Mouse (Mus musculus) c-Kit-positive CD71-negative TER-119-negative erythroid progenitor cells, embryonic 14.5 days (primary cell): ENCODE measurements around the gene Sirt6.
"Not testable (repeated sequence)": the region's sequence is repeated elsewhere in the genome, so short reads cannot be mapped to it uniquely, and the experiment has no call there.

Source experiments
- DNase-seq: peaks from one replicate; pipeline ENCODE4 v3.0.0-alpha.2; 2013; ENCODE audit warnings: low read depth

Gene Sirt6

DNA sequence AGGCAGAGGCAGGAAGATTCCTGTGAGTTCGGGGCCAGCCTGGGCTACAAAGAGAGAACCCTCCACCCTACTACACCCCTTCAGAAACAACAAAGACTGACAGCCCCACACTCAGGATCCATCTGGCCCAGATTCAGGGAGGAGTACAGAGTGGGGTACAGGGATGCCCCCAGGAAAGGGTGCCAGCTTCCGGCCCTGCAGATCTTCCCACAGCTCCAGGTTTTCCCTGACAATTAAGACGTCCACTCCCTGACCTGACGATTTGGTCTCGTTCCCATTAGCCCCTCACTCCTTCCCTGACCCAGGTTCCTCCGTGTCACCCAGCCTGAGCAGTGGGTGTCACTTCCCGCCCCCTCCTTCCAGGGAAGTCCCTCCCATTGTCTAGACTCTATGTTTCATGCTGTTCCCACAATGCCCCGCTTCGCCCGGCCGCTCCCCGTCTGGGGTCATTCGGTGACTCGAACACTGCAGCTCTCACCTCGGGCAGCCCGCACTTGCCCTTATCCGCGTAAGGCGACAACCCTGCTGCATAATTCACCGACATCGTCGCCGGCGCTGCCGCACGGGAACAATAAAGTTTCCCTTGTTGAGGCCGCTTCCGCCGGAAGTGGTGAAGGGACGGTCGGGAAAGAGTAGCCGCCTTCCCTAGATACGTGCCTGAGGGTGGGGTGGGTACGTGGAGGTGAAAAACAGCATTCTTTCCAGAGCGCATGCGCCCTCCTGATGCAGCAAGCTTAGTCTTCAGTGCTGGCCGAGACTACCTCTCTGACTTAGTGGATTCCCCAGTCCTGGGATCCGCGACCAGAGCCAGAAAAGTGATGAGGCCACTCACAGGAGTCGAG is at the start of gene Sirt6:
Sirt6 (minus strand) TSS at position 804 of the 842 bp plus-strand sequence.
- peak; percentile 89 for DNase-seq

DNA sequence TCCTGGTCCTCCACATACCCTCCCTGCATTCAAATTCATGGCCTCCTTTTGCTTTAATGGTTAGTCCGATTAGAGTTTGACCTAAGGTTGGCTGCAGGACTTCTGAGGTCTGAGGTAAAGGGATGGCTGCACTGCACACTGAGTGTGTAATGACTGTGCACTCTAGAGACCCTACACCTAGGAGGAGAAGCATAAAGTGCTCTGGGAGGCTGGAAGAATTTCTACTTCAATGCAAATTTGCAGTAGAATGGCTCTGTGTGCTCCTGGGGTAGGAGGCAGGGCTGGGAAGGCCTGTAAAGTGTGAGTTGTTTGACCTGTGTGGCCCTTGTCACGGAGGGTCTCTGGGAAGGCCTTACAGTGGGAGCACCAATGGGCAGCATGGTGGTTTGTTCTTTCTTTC is 28.6 kb upstream of the Sirt6 start:
- no peak for DNase-seq

DNA sequence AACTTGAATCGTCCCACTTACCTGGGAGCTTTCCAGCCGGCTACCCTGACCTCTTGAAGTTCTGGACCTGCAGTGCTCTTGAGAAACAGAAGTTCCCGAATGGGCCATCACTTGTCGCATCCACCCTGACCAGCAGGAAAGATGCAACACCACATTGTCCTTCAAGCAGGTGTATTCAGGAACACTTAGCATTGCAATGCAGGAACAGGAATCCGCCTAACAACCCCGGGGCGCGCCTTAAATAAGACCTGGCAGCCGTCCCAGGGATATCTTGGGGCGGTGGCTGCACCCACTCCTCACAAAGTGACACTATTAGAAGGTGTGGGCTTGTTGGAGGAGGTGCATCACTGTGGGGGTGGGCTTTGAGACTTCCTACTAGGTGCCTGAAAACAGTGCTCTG is 27.6 kb upstream of the Sirt6 start:
- no peak for DNase-seq

DNA sequence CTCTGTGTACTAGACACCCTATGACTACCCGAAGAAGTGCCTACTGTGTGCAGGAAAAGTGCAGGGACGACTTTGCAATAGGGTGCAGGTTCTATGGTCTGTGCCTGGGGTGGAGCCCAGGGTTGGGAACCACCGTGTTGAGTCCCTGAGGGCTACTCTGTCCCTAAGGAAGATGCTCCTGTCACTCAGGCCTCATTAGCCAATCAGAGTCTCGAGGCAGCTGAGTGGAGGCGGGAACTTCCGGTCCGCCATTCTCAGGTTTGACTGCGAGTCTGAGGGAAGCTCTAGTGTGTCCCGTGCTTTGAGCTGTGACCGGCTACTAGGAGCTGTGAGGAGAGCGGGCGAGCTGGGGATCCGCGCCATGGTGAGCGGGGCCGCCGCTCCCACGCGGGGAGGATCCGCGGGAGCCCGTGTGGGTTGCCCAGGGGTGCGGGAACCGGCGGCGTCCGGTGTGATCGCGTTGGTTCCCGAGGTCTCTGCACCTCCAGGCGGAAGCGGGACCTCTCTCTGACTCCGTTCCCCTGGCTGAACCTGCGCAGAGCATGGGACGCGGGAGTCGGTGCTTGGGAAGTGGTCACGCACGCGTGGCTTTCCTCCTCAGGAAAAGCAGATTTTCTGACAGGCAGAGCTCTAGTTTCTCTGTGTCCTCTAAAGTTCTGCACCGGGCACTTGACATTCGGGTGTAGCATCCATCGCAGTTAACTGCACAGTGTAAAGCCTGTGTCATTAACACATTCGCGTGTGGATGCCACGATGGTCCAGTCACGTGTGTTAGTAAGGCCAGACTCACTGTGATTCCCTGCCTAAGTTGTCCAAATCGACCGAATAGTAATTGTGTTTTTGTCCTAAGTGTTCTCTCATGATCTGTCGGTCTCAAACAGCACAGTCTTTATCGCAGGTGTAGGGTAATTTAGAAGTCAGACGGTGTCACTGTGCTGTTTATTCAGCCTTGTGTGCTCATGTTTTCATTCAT is 21.5 kb upstream of the Sirt6 start, which contains the start of gene Gm10778:
Gm10778 (plus strand) TSS at position 257 of the 973 bp plus-strand sequence.
- peak; percentile 88 for DNase-seq

DNA sequence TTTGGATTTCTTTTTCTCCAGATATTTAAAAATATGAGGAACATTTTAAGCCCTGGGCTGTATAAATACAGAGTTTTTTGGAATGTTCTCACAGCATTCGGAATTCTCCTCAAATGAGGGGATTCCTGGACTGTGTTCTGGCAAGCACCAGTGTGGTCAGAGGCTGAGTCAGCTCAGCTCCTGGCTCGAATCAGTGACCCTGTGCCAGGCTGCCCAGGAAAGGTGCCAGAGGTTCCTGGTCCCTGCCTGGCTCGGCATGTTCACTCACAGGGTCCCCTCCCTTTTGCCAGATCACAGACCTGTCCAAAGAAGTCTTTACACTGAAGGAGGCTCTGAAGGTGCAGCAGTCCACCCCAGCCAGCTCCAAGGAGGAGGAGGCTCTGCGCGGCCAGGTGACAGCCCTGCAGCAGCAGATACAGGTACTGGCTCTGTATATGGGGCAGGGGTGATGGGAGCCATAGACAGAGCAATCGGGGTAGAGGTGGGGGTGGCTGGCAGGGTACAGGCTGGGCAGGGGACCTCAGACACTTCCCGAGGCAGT is 18.5 kb upstream of the Sirt6 start:
- no peak for DNase-seq

DNA sequence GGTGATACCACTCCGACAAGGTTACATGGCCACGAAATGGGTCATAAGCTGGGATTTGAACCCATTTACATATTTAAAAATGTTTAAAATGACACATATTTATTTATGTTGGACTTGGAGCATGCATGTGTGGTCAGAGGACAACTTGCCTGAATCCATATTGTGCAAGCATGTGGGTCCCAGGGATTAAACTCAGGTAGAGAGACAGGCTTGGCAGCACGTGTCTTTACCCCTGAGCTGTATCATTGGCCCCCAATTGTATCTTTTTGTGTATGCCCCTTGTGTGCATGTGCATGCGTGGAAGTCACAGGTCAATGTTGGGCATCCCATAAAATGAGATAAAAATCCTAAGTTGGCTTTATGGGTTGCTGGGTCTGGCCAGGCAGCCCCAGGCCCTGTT is 17.8 kb upstream of the Sirt6 start:
- no peak for DNase-seq

DNA sequence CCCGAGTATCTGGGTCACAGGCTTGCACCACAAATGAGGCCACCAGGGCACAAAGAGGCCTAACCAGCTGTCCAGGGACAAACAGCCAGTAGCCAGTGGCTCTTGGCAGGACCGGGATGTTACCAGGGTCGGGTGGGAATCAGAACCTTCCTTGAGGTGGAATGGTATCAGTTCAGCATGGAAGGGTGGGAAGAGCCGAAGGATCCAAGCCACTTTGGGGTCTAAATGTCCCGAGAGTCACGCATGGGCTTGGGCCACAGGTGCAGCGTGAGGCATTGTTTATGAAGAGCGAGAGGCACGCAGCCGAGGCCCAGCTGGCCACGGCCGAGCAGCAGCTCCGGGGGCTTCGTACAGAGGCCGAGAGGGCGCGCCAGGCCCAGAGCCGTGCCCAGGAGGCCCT is 17.1 kb upstream of the Sirt6 start:
- DNase-seq = no peak

DNA sequence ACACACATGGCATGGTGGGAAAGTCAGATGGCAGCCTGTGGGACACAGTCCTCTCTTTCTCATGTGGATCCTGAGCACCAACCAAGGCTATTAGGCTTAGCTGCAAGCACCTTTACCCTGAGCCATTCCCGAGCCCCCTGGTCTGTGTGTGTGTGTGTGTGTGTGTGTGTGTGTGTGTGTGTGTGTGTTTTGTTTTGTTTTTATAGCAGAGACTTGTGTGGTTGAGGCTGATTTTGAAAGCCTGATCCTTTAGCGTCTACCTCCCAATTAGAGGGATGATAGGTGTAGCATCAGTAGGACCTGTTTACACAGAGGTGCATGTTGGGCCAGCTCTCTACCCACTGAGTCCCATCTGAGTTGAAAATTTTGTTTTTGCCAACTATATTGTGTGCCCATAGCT is 16.6 kb upstream of the Sirt6 start:
- DNase-seq = no peak

DNA sequence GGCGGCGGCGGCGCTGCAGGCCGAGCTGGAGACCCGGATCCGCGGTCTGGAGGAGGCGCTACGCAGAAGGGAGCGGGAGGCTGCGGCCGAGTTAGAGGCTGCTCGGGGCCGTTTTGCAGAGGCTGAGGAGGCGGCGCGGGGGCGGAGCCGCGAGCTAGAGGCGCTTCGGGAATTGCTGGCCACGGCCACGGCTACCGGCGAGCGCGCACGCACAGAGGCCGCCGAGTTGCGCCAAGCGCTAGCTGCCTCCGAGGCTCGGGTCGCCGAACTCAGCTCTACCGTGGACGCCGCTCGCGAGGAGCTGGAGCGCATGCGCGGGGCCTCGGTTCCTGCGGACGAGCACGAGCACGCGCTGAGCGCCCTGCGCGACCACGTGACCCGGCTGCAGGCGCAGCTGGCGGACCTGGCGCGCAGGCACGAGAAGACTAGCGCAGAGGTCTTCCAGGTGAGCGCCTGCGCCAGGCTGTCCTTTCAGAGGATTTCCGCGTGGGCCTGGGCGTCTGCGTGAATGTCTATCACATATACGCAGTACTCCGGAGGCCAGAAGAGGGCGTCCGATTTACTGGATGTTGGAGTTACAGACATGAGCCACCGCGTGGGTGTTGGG is 16.0 kb upstream of the Sirt6 start:
- DNase-seq = peak; percentile 84

DNA sequence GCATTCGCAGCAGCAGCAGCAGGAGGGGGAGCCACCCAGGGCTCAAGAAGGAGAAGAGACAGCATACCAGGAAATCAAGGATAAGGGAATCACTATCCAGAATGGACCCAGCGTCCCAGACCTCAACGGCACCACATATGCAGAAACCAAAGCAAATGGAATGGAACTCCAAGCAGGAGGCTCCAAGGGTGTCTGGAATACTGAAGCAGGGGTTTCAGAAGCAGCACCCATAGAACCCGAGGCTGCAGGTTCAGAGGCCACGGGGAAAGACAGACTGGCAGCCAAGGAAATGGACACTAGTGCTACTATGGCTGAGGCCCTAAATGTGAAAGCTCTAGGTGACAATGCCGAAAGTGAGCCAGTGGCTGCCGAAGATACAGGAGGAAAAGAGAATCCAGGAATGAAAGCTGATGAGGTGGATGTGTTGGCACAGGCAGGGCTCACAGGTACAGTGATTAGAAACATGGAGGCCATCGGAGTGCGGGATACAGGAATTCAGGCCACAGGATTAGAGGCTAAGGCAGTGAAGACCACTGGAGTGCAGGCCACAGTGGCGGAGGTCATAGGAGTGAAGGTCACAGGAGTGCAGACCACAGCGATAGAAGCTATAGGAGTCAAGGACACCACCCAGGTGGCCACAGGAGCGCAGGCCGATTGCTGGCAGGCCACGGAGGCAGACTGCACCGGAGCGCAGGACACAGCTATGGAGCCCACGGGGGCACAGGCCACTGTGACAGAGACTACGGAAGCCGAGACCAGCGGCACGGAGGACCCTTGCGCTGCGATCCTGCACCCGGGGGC is 15.3 kb upstream of the Sirt6 start:
- no peak for DNase-seq

DNA sequence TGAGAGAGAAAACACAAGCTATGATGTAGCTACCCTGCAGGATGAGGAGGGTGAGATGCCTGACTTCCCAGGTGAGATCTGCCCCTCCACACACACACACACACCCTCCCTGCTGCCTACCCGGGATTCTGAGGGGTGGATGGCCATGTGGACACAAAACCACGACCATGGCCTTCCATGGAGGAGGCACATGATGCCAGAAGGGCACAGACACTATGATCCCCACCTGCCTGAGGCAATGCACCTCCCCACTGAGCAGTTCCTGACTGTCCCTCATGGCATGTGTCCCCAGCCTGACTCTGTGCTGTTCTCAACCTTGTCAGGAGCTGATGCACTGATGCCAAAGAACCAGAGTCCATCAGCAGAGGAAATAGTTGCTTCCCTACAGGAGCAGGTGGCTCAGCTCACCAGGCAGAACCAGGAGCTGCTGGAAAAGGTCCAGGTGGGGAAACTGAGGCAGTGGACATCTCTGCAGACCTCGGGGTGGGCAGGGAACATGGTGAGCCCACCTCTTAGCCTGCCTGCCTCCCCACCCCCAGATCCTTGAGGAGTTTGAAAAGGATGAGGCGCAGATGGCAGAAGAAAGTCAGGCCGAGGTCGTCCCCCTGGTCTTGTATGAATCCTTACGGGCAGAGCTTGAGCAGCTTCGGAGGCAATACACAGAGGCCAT is 14.5 kb upstream of the Sirt6 start:
- no peak for DNase-seq

DNA sequence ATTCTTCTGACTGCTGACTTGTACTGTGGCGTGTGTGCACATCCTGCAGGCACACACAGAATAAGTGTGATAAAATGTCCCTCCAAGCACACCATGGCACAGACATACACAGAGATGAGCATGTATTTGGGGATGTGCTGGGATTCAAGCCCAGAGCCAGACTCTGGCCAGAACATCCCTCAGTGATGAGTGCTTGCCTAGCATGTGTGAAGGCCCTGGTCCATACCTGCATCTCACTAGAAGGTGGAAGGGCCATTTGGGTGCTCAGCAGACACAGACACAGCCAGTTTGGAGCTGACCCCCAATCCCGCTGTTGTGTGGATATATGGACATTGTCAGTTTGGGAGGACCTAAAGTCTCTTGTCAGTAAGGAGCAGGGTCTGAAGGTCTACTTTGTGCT is 14.0 kb upstream of the Sirt6 start:
- no peak for DNase-seq

DNA sequence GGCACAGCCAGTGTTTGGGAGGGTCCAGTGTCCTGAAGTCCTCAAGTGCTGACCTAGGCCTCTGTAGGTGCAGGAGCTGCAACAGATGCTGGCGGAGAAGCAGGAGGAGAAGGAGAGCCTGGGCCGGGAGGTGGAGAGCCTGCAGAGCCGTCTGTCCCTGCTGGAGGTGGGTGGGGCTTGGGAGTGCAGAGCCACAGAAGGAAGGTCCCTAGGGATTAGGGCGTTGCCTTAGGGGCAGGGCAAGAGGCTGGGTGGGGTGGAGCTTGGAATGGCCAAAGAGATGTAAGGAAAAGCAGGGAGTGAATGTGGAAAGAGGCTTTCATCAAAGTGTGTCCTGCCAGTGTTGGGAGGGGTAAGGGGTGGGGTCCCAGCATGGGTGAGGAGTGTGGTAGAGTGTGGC is 13.2 kb upstream of the Sirt6 start:
- DNase-seq = not testable (repeated sequence)

DNA sequence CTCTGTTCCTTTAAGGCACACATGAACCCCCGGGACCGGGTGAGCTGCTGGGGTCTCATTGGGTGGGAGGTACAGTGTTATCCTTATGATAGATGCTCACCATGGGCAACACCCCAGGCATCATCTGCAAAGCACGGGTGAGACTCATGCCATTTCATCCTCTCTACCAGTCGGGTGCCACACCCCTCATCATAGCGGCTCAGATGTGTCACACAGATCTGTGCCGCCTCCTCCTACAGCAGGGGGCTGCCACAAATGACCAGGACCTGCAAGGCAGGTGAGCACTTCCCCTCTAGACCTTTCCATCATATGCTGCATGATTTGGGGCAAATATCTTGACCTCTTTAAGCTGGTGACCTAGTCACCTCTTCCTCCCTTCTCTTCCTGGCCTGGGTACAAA is 10.5 kb upstream of the Sirt6 start:
- DNase-seq = no peak

DNA sequence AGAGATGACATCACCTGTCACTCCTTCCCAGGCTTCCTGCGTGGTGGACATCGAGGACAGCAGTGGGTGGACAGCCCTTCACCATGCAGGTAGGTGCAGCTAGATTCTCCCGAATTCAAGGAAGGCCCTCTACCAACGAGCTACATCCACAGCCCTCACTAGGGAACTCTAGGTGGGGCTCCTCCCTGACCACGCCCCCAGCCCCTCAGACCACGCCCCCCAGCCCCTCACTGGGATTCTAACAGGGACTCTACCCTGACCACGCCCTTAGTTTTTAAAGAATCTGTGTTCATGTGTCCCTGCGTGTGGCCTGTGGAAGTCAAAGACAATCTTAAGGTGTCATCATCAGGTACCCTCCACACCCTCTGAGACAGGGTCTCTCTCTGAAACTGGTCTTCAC is 8.7 kb upstream of the Sirt6 start:
- DNase-seq = no peak

DNA sequence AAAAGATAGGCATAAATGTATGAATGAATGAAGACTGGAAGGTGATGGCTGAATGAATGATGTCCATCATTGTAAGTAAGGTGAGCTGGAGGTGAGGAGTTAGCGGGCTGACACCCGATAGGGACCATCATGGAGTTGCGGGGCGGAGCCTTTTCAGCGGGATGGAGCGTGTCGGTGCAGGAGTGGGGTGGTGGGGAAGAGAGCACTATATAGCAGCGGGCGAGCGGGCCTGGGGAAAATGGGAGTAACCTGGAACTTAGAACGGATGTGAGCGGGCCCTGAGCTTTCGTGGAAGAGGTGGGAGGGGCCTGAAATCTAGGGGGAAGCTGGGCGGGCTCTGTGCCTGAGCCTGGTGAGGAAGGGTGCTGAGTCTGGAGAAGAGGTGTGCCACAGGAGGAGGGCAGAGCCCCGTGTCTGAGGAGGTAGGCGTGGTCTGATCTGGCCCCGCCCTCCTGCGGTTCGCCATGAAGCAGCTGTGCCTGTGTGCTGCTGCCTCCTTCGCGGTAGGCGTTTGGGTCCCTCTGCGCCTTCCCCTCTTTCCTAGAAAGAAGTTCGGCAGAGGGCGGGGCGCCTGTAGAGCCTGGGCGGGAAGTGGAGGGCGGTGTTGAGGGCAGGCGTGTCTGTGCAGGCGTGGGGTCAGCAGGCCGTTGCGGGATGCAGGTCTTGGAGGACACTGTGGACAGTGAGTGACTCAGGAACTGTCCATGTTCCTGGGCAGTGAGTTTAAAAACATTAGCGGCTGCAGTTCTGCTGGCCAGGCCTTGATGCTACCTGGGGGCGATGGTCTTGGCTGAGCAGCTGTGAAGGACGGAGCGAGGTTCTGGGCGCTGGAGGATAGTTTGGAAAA is 5.9 kb upstream of the Sirt6 start:
- peak; percentile 90 for DNase-seq

DNA sequence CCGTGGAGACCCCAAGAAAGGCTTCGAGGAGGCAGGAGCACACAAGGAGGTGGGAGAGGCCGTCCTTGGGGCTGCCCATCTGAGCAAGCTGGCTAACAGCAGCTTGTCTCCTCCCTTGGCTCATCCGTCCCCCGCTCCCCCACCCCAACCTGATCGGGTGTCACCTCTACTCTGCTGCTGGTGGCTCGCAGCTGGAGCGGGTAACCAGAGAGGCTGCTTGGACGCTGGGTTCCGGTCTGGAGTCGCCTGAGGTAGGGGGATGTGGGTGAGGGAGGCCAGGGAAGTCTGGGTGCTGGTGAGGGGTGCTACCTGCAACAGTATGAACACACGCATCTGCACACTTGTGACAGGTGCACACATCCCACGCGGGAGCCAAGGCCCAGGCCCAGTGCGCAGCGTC is 793 bp upstream of the Sirt6 start, which contains the start of gene Ankrd24:
Ankrd24 (plus strand) TSS at position 151 of the 400 bp plus-strand sequence.
- no peak for DNase-seq

DNA sequence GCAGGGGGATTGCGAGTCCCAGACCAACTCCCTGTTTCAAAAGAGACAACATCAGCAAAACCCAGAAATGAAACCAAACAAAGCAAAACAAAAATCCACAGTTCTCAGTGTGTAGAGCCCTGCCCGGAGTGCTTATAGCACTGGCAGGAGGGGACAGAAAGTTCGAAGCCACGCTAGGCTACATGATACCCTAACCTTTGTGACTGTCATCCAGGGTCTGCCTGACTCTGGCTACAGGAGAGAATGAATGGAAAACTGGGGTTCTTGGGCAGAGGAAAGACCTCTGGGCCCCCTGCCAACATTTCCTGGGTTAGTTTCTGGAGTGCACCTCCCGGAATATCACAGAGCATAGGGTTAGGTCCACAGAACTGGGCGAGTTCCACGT is 231 bp upstream of the Sirt6 start:
- no peak for DNase-seq

DNA sequence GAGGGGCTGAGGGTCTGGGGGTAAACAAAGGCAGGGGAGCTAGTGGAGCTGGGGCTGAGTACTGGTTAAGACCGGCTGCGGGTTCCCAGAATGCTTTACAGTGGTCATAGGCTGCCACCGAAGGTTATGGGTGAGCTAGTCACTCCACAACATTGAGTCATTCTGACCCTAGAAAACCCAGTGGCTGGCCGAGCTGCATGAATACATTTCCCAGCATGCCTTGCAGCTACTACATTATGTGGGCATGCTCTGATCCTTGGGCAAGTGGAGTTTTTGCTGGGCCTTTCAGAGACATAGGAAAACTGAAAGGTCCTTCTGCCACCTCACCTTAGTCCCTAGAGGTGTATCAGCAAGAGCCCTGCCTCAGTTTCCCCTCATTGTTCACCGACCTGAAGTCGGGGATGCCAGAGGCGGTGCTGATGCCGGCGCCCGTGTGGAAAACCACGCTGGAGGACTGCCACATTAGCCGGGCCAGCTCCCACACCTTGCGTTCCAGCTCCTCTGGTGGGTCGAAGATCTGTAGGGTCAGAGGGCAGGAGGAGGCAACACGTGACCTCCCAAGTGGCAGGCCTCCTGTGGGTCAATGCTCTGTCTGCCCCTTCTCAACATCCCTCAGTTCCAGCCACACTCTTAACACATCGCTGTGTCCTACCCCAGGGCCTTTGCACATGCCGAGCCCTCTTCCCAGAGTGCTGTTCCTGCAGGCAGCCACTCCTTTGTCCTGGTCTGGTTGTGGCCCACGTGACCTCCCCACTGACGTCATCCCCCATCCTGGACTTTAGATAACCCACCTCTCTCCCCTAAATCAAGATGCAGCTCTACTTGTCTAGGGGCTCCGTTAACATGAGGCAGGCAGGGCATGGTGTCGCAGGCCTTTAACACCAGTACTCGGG is 1.2 kb downstream of the Sirt6 start:
- DNase-seq = no peak
